Mouse (Mus musculus): ENCODE results near the gene Itsn2. TPM values are rescaled to one million over a fixed set of nuclear protein-coding genes. Genes with fewer than 3 reads are reported as not detected.

Gene Itsn2
- polyA plus RNA-seq, 1 experiment from 2014 or later: 41.2 TPM

DNA sequence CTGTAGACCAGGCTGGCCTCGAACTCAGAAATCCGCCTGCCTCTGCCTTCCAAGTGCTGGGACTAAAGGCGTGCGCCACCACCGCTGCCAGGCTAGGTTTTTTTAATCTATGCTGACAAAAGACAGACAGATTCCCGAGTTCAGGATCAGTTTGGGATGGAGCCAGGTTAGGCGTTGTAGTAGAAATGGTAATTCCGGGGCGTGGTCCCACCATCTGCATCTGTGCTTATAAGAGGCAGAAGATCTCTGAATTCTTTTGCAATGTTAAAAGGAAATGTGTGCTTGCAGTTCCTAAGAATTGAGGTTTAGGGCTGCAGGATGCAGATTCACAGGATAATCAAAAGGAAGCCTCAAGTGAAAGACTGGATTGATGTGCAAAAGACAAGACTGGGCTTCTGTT is 35.5 kb upstream of the Itsn2 start:
- Histone ChIP-seq H3K4me3 (ENCODE audit: low read depth, low read length) (no peak overlapping the region), H3K27me3 (ENCODE audit: control insufficient read depth, insufficient read depth, low read length) (no peaks in the 10 kb centered on the region), H3K36me3 (ENCODE audit: control insufficient read depth, insufficient read depth, low read length) (no peaks in the 10 kb centered on the region), H3K27ac (ENCODE audit: low read depth, low read length) (no peak overlapping the region), H3K4me2 (no peak overlapping the region), H3K4me1 (ENCODE audit: control insufficient read depth, insufficient read depth, low read length) (peaks cover 8% of the 10 kb centered on the region), H3K9ac (ENCODE audit: low read depth, low read length) (no peak overlapping the region), H3K9me3 (replicated peaks; ENCODE audit: control insufficient read depth, low read length) (no peaks in the 10 kb centered on the region)
- 84% methylated on average over 9 of the region's 9 CpGs for WGBS (ENCODE audit: insufficient replicate concordance)
- ATAC-seq (replicated peaks; ENCODE audit: insufficient number of reproducible peaks, low FRiP score, low TSS enrichment): no peak

DNA sequence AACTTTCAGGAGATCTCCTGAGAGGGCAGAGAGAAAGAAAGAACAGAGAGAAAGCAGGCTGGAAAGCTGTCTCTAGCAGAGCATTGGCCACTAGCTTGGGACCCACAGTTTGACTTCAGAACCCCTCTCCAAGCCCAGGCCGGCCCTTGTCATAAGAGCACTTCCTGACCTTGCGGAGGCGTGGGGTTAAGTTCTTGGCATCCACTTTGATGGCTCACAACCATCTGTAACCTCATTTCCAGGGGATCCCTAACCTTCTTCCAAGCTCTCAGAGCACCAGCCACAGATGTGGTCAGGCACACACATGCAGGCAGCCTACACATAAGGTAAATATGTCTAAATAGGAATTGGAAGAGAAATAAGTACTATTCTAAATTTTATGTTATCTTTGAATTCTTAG is 35.0 kb upstream of the Itsn2 start:
- no peak for ATAC-seq (replicated peaks; ENCODE audit: insufficient number of reproducible peaks, low FRiP score, low TSS enrichment)
- 58% methylated on average over 3 of the region's 3 CpGs for WGBS (ENCODE audit: insufficient replicate concordance)
- no peaks in the 10 kb centered on the region for H3K36me3 ChIP-seq (ENCODE audit: control insufficient read depth, insufficient read depth, low read length)
- no peaks in the 10 kb centered on the region for H3K9me3 ChIP-seq (replicated peaks; ENCODE audit: control insufficient read depth, low read length)
- no peak overlapping the region for H3K4me2 ChIP-seq
- H3K4me3 ChIP-seq (ENCODE audit: low read depth, low read length): no peak overlapping the region
- H3K27ac ChIP-seq (ENCODE audit: low read depth, low read length): no peak overlapping the region
- H3K9ac ChIP-seq (ENCODE audit: low read depth, low read length): no peak overlapping the region
- H3K27me3 ChIP-seq (ENCODE audit: control insufficient read depth, insufficient read depth, low read length): no peaks in the 10 kb centered on the region
- H3K4me1 ChIP-seq (ENCODE audit: control insufficient read depth, insufficient read depth, low read length): peaks cover 4% of the 10 kb centered on the region; the same call in 1 of the 2 replicates

DNA sequence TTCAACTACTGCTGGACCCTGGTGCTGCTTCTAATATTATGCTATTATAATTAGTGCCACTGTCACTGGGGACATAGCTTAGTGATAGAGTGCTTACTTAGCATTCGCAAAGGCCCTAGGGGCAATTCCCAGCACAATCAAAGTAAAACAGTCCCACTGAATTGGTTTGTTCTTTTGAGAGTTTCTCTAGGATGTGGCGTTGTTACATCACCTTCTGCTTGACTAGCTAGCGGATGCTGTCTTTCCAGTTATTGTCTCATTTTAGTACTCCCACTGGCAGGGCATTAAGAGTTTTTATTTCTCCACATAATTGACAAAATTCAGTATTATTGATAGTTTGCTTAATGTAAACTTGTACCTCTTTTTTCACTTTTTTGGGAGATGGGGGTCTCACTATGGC is 34.4 kb upstream of the Itsn2 start:
- Histone ChIP-seq H3K9me3 (replicated peaks; ENCODE audit: control insufficient read depth, low read length) (no peaks in the 10 kb centered on the region), H3K4me3 (ENCODE audit: low read depth, low read length) (no peak overlapping the region), H3K4me2 (no peak overlapping the region), H3K27ac (ENCODE audit: low read depth, low read length) (no peak overlapping the region), H3K36me3 (ENCODE audit: control insufficient read depth, insufficient read depth, low read length) (no peaks in the 10 kb centered on the region), H3K27me3 (ENCODE audit: control insufficient read depth, insufficient read depth, low read length) (no peaks in the 10 kb centered on the region), H3K9ac (ENCODE audit: low read depth, low read length) (no peak overlapping the region), H3K4me1 (ENCODE audit: control insufficient read depth, insufficient read depth, low read length) (peaks cover 4% of the 10 kb centered on the region; the same call in 1 of the 2 replicates)
- ATAC-seq (replicated peaks; ENCODE audit: insufficient number of reproducible peaks, low FRiP score, low TSS enrichment): no peak
- WGBS (ENCODE audit: insufficient replicate concordance): 87% methylated on average over 3 of the region's 3 CpGs

DNA sequence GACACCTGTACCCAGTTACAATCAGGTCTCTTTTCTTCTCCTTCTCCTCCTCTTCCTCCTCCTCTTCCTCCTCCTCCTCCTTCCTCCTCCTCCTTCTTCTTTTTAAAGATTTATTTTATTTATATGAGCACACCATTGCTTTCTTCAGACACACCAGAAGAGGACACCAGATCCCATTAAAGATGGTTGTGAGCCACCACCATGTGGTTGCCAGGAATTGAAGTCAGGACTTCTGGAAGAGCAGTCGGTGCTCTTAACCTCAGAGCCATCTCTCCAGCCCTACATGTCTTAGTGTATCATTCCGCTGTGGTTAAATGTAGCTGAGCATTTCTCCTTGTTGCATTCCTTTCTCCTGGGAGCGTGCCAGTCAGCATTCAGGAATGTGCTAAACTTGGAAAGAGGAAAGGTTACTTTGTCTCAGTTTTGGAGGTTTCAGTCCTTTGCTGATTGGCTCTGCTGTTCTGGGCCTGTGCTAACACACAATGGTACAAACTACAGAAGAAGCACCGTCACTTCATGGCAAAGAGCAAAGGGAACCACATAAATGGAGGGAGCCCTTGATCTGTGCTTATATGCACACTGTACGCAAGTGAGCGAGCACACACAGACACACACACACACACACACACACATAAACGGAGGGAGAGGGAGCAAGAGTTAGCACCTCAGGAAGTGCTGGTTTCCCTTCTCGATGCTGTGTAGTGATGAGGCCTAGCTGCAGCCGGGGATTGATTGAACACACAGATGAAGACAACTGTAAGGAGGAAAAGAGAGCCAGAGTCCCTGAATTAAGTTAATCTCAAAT is 33.8 kb upstream of the Itsn2 start:
- peak overlapping the region; percentile 68 for H3K27ac ChIP-seq (ENCODE audit: low read depth, low read length)
- H3K4me3 ChIP-seq (ENCODE audit: low read depth, low read length): no peak overlapping the region
- H3K36me3 ChIP-seq (ENCODE audit: control insufficient read depth, insufficient read depth, low read length): no peaks in the 10 kb centered on the region
- no peak for ATAC-seq (replicated peaks; ENCODE audit: insufficient number of reproducible peaks, low FRiP score, low TSS enrichment)
- H3K9me3 ChIP-seq (replicated peaks; ENCODE audit: control insufficient read depth, low read length): no peaks in the 10 kb centered on the region
- WGBS (ENCODE audit: insufficient replicate concordance): 48% methylated on average over 9 of the region's 9 CpGs
- H3K27me3 ChIP-seq (ENCODE audit: control insufficient read depth, insufficient read depth, low read length): no peaks in the 10 kb centered on the region
- peaks cover 4% of the 10 kb centered on the region; the same call in 1 of the 2 replicates for H3K4me1 ChIP-seq (ENCODE audit: control insufficient read depth, insufficient read depth, low read length)
- H3K4me2 ChIP-seq: no peak overlapping the region
- H3K9ac ChIP-seq (ENCODE audit: low read depth, low read length): no peak overlapping the region

DNA sequence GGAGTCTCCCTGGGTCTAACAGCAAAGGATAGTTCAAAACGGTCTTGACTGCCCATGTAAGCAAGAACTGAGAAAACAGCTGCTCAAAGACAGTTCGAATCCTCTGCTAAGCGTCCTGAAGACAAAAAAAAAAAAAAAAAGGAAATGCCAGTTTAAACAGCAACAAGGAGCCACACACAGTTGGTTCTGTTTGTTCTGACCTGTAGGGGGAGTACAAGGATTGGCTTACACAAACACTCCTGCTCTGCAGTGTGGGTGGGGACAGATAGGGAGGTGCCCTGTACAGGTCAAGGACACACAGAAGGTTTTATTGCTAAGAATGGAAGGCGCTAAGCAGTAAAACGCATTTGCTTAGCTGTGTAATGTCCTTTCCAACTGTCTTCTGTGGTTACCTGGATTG is 20.6 kb upstream of the Itsn2 start:
- no peak overlapping the region for H3K27ac ChIP-seq (ENCODE audit: low read depth, low read length)
- H3K4me2 ChIP-seq: no peak overlapping the region
- no peak for ATAC-seq (replicated peaks; ENCODE audit: insufficient number of reproducible peaks, low FRiP score, low TSS enrichment)

DNA sequence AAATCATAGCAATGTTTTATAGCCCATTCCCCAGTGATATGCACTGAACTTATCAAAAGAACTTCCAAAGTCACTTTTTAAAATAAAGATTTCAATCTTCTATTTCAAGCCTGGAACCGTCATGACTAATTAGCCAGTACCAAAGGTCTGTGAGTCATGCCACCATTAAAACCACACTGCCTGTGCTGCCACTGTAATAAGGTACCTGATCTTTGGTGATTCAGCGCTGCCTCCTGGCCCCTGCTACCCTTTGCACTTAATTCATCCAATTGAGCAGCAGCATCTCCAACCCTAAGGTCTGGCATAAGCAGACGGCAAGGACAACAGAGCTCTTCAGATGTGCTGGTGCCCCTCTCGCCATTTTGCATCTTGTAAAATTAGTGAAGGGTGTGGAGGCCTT is 18.4 kb upstream of the Itsn2 start:
- no peak overlapping the region for H3K27ac ChIP-seq (ENCODE audit: low read depth, low read length)
- no peak for ATAC-seq (replicated peaks; ENCODE audit: insufficient number of reproducible peaks, low FRiP score, low TSS enrichment)
- H3K9me3 ChIP-seq (replicated peaks; ENCODE audit: control insufficient read depth, low read length): no peaks in the 10 kb centered on the region
- H3K9ac ChIP-seq (ENCODE audit: low read depth, low read length): no peak overlapping the region
- no peaks in the 10 kb centered on the region for H3K4me1 ChIP-seq (ENCODE audit: control insufficient read depth, insufficient read depth, low read length)
- WGBS (ENCODE audit: insufficient replicate concordance): 72% methylated on average over 4 of the region's 4 CpGs
- no peak overlapping the region for H3K4me2 ChIP-seq
- H3K27me3 ChIP-seq (ENCODE audit: control insufficient read depth, insufficient read depth, low read length): no peaks in the 10 kb centered on the region
- no peaks in the 10 kb centered on the region for H3K36me3 ChIP-seq (ENCODE audit: control insufficient read depth, insufficient read depth, low read length)
- no peak overlapping the region for H3K4me3 ChIP-seq (ENCODE audit: low read depth, low read length)

More for the DNA sequence above, 20.6 kb upstream of the Itsn2 start:
- no peak overlapping the region for H3K9ac ChIP-seq (ENCODE audit: low read depth, low read length)
- no peaks in the 10 kb centered on the region for H3K4me1 ChIP-seq (ENCODE audit: control insufficient read depth, insufficient read depth, low read length)
- H3K36me3 ChIP-seq (ENCODE audit: control insufficient read depth, insufficient read depth, low read length): no peaks in the 10 kb centered on the region
- no peaks in the 10 kb centered on the region for H3K27me3 ChIP-seq (ENCODE audit: control insufficient read depth, insufficient read depth, low read length)
- WGBS (ENCODE audit: insufficient replicate concordance): 39% methylated on average over 5 of the region's 5 CpGs
- no peak overlapping the region for H3K4me3 ChIP-seq (ENCODE audit: low read depth, low read length)
- no peaks in the 10 kb centered on the region for H3K9me3 ChIP-seq (replicated peaks; ENCODE audit: control insufficient read depth, low read length)

DNA sequence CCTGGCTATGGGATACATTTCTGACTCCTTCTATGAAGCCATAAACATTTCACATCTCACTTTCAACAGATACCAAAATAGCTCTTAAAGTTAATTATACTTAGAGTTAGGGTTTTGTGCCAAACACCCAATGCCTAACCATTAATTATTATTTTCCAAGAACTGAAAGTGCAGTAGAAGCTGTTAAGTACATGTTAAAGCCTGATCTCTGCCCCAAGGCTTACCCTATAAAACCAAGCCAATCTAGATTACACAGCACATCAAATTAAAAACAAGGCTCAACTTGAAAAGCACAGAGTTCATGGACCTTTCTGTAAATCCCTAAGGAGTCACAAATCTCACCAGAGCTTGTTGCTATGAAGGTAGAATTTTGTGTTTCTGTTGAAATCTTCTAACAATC is 10.1 kb upstream of the Itsn2 start:
- no peak for ATAC-seq (replicated peaks; ENCODE audit: insufficient number of reproducible peaks, low FRiP score, low TSS enrichment)
- Histone ChIP-seq H3K4me3 (ENCODE audit: low read depth, low read length) (no peak overlapping the region), H3K4me2 (no peak overlapping the region), H3K27me3 (ENCODE audit: control insufficient read depth, insufficient read depth, low read length) (no peaks in the 10 kb centered on the region), H3K4me1 (ENCODE audit: control insufficient read depth, insufficient read depth, low read length) (no peaks in the 10 kb centered on the region), H3K9ac (ENCODE audit: low read depth, low read length) (no peak overlapping the region), H3K27ac (ENCODE audit: low read depth, low read length) (no peak overlapping the region), H3K36me3 (ENCODE audit: control insufficient read depth, insufficient read depth, low read length) (no peaks in the 10 kb centered on the region), H3K9me3 (replicated peaks; ENCODE audit: control insufficient read depth, low read length) (no peaks in the 10 kb centered on the region)

DNA sequence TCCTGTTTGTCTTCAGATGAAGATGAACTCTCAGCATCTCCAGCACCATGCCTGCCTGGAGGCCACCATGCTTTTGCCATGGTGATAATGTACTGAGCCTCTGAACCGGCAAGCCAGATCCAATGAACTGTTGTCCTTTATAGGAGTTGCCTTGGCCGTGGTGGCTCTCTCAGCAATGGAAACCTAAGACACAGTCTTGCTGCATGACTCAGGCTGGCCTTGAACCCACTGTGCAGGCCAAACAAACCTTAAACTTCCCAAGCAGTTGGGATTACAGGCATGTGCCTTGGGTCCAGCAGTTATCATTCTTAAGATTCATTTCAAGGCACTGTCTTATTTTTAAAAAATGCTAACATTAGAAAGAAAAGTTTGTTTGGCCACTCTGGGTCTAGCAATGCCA is 4.6 kb upstream of the Itsn2 start:
- Histone ChIP-seq H3K4me1 (ENCODE audit: control insufficient read depth, insufficient read depth, low read length) (peaks cover 2% of the 10 kb centered on the region; the same call in 1 of the 2 replicates), H3K27me3 (ENCODE audit: control insufficient read depth, insufficient read depth, low read length) (no peaks in the 10 kb centered on the region), H3K9me3 (replicated peaks; ENCODE audit: control insufficient read depth, low read length) (no peaks in the 10 kb centered on the region), H3K36me3 (ENCODE audit: control insufficient read depth, insufficient read depth, low read length) (no peaks in the 10 kb centered on the region), H3K4me2 (no peak overlapping the region), H3K9ac (ENCODE audit: low read depth, low read length) (no peak overlapping the region), H3K27ac (ENCODE audit: low read depth, low read length) (no peak overlapping the region), H3K4me3 (ENCODE audit: low read depth, low read length) (no peak overlapping the region)
- ATAC-seq (replicated peaks; ENCODE audit: insufficient number of reproducible peaks, low FRiP score, low TSS enrichment): no peak
- 74% methylated on average over 2 of the region's 2 CpGs for WGBS (ENCODE audit: insufficient replicate concordance)

DNA sequence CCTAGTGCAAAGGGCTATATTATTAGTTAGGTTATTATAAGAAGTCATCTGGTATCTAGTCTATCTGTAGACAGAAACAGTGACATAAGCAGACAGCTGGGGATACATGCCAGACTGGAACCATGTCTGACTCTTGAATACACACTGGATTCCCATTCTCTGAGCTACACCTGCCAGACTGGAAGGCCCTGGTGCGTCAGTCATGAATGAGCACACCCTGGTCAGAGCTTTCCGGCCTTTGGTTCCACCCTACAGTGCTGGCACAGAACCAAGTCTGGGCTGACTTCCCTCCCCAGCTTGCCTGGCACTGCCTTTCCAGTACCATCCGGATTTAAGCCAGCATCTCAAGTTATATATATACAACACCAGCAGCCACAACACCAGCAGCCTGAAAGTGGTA is 3.8 kb upstream of the Itsn2 start:
- WGBS (ENCODE audit: insufficient replicate concordance): 79% methylated on average over 3 of the region's 3 CpGs

More for the DNA sequence above, 3.8 kb upstream of the Itsn2 start:
- H3K27me3 ChIP-seq (ENCODE audit: control insufficient read depth, insufficient read depth, low read length): no peaks in the 10 kb centered on the region
- no peak overlapping the region for H3K4me3 ChIP-seq (ENCODE audit: low read depth, low read length)
- no peak for ATAC-seq (replicated peaks; ENCODE audit: insufficient number of reproducible peaks, low FRiP score, low TSS enrichment)
- H3K27ac ChIP-seq (ENCODE audit: low read depth, low read length): no peak overlapping the region
- H3K36me3 ChIP-seq (ENCODE audit: control insufficient read depth, insufficient read depth, low read length): no peaks in the 10 kb centered on the region
- no peaks in the 10 kb centered on the region for H3K9me3 ChIP-seq (replicated peaks; ENCODE audit: control insufficient read depth, low read length)
- no peak overlapping the region for H3K4me2 ChIP-seq
- H3K9ac ChIP-seq (ENCODE audit: low read depth, low read length): no peak overlapping the region
- peaks cover 3% of the 10 kb centered on the region for H3K4me1 ChIP-seq (ENCODE audit: control insufficient read depth, insufficient read depth, low read length)
